Mouse (Mus musculus) adrenal gland, adult (tissue): Measurements from ENCODE around the gene Socs4.

Source experiments
- DNase-seq, 2 experiments: peaks; one replicate each; pipeline ENCODE4 v3.0.0; 2022 to 2023; ENCODE audit warnings: low spot score in 1 of 2; ENCODE audit not compliant: inconsistent age in 2 of 2

Socs4 gene

DNA sequence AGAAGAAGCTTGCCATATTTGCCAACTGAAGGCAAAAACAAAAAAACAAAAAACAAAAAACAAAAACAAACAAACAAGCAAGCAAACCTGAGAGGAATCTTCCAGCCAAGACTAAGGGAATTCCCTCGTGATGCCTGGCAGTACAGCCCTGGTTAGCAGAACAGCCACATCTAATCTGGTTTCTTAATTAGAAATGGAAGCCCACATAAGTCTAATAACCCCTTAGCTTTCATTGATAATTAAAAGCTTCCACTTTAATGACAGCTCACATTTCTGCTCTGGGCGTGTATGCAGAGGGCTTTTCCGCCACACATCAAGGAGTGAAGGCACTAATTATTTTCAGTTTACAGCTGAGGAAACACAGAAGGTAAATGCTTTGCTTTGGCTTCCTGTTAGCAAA lies 58.6 kb downstream of the Socs4 start:
- DNase-seq, result no peak

DNA sequence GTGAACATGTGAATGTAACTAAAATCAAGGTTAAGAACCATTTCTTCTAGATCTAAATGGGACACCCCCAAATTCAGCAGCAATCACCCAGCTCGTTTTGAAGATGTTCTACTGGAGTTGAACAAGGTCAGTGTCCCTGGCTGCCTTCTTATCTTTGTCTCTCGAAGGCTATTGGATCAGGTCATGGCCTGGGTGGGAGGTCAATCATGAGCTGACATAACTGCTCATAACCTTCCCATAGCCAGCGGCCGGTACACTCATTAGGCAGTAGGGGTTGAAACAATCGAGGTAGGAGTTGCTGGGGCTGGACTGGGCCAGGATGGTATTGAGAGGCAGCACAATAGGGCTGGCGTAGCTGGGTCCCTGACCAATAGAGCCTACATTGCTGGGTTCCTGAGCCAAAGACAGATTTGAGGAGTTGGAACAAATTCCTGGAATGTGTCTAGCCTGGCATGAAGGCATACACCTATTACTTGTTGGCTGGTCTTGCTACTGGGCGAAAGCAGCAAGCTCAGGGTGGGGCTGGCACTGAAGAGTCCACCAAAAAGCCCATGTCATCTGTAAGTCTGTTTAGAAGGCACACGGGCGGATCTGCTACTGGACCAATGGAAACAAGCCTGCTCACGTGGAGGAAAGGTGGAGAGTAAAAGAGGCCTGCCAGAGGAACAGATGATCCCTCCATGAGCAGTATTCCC lies 63.6 kb downstream of the Socs4 start:
- peak; percentile 26 to 70 for DNase-seq

DNA sequence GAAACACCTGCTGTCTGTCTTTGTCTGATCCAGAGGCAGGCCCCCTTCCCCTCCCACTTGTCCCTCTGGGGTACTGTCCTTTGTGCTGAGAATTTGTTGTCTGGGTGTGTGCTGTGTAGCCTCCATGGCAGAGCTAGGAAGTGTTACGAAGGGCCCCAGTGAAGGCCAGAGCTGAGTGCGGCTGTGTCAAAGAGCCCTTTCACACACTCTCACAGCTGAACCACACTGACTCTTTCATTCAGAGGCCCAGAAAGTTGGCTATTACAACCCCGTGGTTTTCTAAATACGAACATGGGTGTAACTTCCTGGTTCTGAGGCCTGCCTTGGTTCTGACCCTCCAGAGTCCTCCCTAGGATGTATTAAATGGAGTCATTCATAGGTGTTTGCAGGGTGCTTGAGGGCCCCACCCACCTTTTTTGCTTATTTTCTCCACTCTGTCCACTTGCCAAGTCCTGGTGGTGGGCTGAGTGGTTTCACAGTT lies 65.1 kb downstream of the Socs4 start:
- peak in 1 of 2 experiments; percentile 48 for DNase-seq
